In the genomic region with DNA sequence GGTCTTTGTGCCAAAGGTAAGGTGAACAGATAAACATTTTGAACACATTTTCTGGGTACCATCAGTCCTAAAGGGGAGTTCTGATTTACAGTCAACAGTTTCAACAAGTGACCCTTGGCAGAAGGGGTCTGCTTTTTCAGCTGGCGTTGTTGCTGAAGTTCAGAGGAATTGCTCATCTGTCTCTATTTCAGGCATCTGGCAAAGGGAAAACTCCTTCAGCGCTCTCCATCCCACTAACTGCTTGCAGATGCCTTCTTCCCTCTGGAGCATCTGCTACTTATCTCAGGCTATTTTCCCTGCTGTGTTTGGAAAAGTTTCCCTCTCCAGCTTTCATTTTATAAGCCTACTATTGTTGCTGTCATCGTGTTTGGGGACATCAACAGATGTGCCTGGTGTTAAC, we compare ENCODE assay signal across 10 mouse cellular contexts.
DNase-seq lines count a peak whose midpoint lies in the region; ATAC-seq and TF ChIP-seq lines count a peak whose summit lies in the region.
"Had no signal": no experiment of that assay in that cellular context is flagged by ENCODE, and none has a peak within 500 bp of the region (broad histone marks: within the 10 kb centered on the region; RNA-seq: fewer than 3 reads in every experiment).

No protein-coding gene starts in this region.

- H3K9ac ChIP-seq in hindbrain, embryonic 14.5 days, result no peak overlapping the region
- no peak overlapping the region for H3K9ac ChIP-seq in hindbrain, embryonic 12.5 days
- H3K9ac ChIP-seq in kidney, embryonic 16.5 days (replicated peaks; ENCODE audit: low read length), result no peak overlapping the region
- no peak overlapping the region for H3K9ac ChIP-seq in forebrain, embryonic 15.5 days (replicated peaks)

- no peak overlapping the region for H3K4me3 ChIP-seq in hindbrain, embryonic 14.5 days (replicated peaks; ENCODE audit: low read length)
- H3K4me3 ChIP-seq in hindbrain, embryonic 12.5 days, result no peak overlapping the region
- no peak overlapping the region for H3K4me3 ChIP-seq in embryonic fibroblast, embryonic 13.5 days (ENCODE audit: insufficient read depth, low read length)
- H3K4me3 ChIP-seq in kidney, embryonic 16.5 days (ENCODE audit: low read length), result no peak overlapping the region
- H3K4me3 ChIP-seq in forebrain, embryonic 15.5 days, result no peak overlapping the region
- H3K4me3 ChIP-seq: layer of hippocampus, adult 2 months had no signal

- no peaks in the 10 kb centered on the region for H3K4me1 ChIP-seq in hindbrain, embryonic 14.5 days (replicated peaks; ENCODE audit: control insufficient read depth, insufficient read depth, low read length)
- no peaks in the 10 kb centered on the region for H3K4me1 ChIP-seq in hindbrain, embryonic 12.5 days
- peaks cover 3% of the 10 kb centered on the region for H3K4me1 ChIP-seq in embryonic fibroblast, embryonic 13.5 days (ENCODE audit: control insufficient read depth, insufficient read depth, low read length)
- no peaks in the 10 kb centered on the region for H3K4me1 ChIP-seq in kidney, embryonic 16.5 days (ENCODE audit: insufficient read depth, low read length)
- no peaks in the 10 kb centered on the region for H3K4me1 ChIP-seq in forebrain, embryonic 15.5 days

- DNase-seq in hindbrain, embryonic 14.5 days (ENCODE audit: low spot score), result peak; percentile 28
- DNase-seq in NIH3T3 (ENCODE audit: low read depth), result peak; percentile 87
- DNase-seq in adrenal gland, adult 8-10 months, result no peak

- no peak for TF ChIP-seq POLR2A in embryonic fibroblast, embryonic 13.5 days (IDR thresholded peaks at IDR 0.05; ENCODE audit: low read depth, low read length)

- H3K9me3 ChIP-seq in hindbrain, embryonic 14.5 days (ENCODE audit: control insufficient read depth, low read length), result no peaks in the 10 kb centered on the region
- H3K9me3 ChIP-seq in hindbrain, embryonic 12.5 days (replicated peaks), result no peaks in the 10 kb centered on the region
- H3K9me3 ChIP-seq in kidney, embryonic 16.5 days (ENCODE audit: low read length), result no peaks in the 10 kb centered on the region
- H3K9me3 ChIP-seq in forebrain, embryonic 15.5 days, result no peaks in the 10 kb centered on the region
- H3K9me3 ChIP-seq: G1E had no signal

- no peak for TF ChIP-seq CTCF in embryonic fibroblast, embryonic 13.5 days (IDR thresholded peaks at IDR 0.05; ENCODE audit: borderline replicate concordance, insufficient read depth, low read length)

- no peak for ATAC-seq in hindbrain, embryonic 14.5 days (ENCODE audit: low FRiP score)
- ATAC-seq in hindbrain, embryonic 12.5 days (ENCODE audit: low FRiP score), result no peak
- peak; percentile 65; the same call in 1 of the 2 replicates for ATAC-seq in kidney, embryonic 16.5 days (ENCODE audit: low FRiP score, low TSS enrichment)
- ATAC-seq in forebrain, embryonic 15.5 days (replicated peaks), result no peak
- no peak for ATAC-seq in inflammation-experienced regulatory T-cells, adult 6 months

- no peak overlapping the region for H3K4me2 ChIP-seq in hindbrain, embryonic 14.5 days (replicated peaks)
- H3K4me2 ChIP-seq in hindbrain, embryonic 12.5 days (replicated peaks), result no peak overlapping the region
- no peak overlapping the region for H3K4me2 ChIP-seq in kidney, embryonic 16.5 days (replicated peaks; ENCODE audit: low read depth, low read length)
- H3K4me2 ChIP-seq in forebrain, embryonic 15.5 days (replicated peaks), result no peak overlapping the region

- WGBS in hindbrain, embryonic 14.5 days, result 49% methylated on average over 3 of the region's 3 CpGs
- 58% methylated on average over 3 of the region's 3 CpGs for WGBS in hindbrain, embryonic 12.5 days
- WGBS in kidney, embryonic 16.5 days, result 10% methylated on average over 3 of the region's 3 CpGs
- 62% methylated on average over 3 of the region's 3 CpGs for WGBS in forebrain, embryonic 15.5 days

- H3K36me3 ChIP-seq in hindbrain, embryonic 14.5 days (replicated peaks; ENCODE audit: control insufficient read depth, insufficient read depth), result no peaks in the 10 kb centered on the region
- no peaks in the 10 kb centered on the region for H3K36me3 ChIP-seq in hindbrain, embryonic 12.5 days
- H3K36me3 ChIP-seq in kidney, embryonic 16.5 days (ENCODE audit: insufficient read depth, low read length), result no peaks in the 10 kb centered on the region
- no peaks in the 10 kb centered on the region for H3K36me3 ChIP-seq in forebrain, embryonic 15.5 days
- H3K36me3 ChIP-seq: G1E had no signal

- H3K27ac ChIP-seq in hindbrain, embryonic 14.5 days, result no peak overlapping the region
- H3K27ac ChIP-seq in hindbrain, embryonic 12.5 days, result no peak overlapping the region
- H3K27ac ChIP-seq in embryonic fibroblast, embryonic 13.5 days (ENCODE audit: insufficient read depth, low read length), result peak overlapping the region; percentile 67; the same call in 1 of the 2 replicates
- no peak overlapping the region for H3K27ac ChIP-seq in kidney, embryonic 16.5 days (ENCODE audit: low read length)
- H3K27ac ChIP-seq in forebrain, embryonic 15.5 days (replicated peaks), result no peak overlapping the region
- H3K27ac ChIP-seq: layer of hippocampus, adult 2 months had no signal

- H3K27me3 ChIP-seq in hindbrain, embryonic 14.5 days (ENCODE audit: control insufficient read depth, insufficient read depth, low read length), result no peaks in the 10 kb centered on the region
- H3K27me3 ChIP-seq in hindbrain, embryonic 12.5 days, result no peaks in the 10 kb centered on the region
- no peaks in the 10 kb centered on the region for H3K27me3 ChIP-seq in kidney, embryonic 16.5 days (ENCODE audit: insufficient read depth, low read length)
- H3K27me3 ChIP-seq in forebrain, embryonic 15.5 days, result no peaks in the 10 kb centered on the region
